Mouse (Mus musculus) frontal cortex, adult 2 months (tissue): ENCODE results near the gene Ptprg. TPM values are rescaled to one million over a fixed set of nuclear protein-coding genes. Genes with fewer than 3 reads are reported as not detected.

ENCODE experiments used
- DNase-seq, 2 experiments: peaks; one replicate each; pipeline ENCODE4 v3.0.0; 2022; ENCODE audit warnings: low spot score in 1 of 2; ENCODE audit errors: extremely low spot score in 1 of 2
- polyA plus RNA-seq: library from polyadenylated mRNA; depleted of rRNA; stranded (reverse); fragments of >200 nt; gene quantifications from 2 replicates; pipeline ENCODE4 v1.2.3, GENCODE M21; 2012

Ptprg gene
- polyA plus RNA-seq, 1 experiment: 37.9 TPM

DNA sequence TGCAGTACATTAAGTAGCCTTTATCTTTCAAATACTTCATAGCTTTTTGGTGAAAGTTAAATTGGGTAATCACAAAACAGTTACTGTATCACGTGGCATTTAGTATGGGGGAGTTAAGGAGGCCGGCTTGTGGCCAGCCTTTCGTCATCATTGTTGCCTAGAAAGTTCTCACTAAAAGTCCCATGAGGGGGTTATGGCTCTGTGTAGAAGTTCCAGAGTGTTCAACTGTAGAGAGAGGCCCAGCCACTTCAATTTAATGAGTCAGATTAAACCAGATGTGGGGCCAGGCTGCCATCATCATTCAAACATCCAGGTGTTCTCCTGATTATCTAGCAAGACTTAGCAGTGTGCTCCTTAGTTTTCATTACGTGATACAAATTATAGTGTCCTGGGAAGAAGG lies 613.9 kb downstream of the Ptprg start:
- no peak for DNase-seq

DNA sequence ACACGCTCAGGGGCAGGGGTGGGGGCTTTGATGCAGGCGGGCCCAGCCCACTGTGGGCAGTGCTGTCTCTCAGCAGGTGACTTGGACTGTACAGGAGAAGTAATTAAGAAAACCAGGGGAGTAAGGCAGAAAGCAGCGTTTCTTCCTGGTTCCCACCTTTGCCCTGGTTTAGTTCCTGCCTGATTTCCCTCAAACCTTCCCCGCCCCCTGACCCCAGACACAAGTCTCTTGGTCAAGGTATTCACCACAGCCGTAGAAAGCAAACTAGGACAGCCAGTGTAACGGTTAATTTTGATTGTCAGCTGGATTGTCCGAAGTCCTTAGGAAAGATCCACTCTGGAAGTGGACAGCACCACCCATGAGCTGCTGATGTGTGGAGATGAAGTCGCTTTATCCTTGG lies 614.3 kb downstream of the Ptprg start:
- no peak for DNase-seq

DNA sequence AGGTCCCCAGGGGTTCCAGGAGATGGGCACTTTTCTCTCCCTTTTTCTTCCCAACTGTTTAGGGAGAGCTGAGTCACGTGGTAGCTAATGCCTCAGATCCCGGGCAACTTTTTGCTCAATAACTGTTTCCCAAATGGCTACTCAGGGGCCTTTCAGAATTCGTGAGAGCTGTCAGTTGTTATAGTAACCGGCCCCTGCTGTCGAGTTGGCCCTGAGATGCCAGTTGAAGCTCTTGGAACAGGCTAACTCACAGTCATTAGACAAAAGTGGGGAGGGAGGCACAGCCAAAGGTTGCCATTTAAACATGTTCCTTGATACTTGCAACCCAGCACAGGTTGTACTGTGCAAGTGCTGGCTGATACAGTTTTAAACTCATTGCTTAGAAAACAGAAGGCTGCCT lies 624.1 kb downstream of the Ptprg start:
- DNase-seq: no peak

DNA sequence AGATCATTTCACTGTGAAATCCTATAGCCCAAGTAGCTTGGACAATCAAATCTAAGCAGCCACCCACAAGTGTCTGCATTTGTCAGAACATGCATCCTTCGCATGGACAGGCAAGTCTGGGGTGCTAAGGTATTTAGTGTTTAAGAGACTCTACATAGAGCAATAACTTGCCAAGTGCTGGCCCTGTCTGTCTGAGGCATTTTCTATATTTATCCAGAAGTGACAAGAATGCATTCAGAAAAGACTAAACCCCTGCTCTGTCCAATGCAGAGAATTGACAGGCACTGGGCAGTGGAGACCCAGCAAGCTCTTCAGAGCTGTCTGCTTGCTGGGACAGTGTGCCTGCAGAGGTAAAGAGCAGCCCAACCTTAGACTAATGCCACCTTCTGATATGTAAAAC lies 625.3 kb downstream of the Ptprg start:
- no peak for DNase-seq

DNA sequence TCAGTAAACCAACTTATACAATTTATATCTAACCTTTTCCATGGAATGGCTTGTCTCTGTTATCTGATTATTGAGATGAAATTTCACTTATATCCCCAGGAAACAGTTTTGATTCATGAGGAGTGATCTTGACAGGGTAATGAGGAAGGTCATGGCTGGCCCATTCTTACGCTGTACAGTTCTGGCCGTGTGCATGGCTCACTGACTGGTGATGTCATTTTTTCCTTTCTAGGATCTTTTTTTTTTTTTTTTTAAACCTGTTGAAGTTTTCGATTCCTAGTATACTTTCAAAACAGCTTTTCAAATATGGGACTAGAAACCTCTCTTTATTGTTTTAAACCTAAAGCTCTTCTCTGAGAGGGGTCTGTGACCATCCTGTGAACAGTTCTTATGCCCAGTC lies 626.8 kb downstream of the Ptprg start:
- DNase-seq: no peak

DNA sequence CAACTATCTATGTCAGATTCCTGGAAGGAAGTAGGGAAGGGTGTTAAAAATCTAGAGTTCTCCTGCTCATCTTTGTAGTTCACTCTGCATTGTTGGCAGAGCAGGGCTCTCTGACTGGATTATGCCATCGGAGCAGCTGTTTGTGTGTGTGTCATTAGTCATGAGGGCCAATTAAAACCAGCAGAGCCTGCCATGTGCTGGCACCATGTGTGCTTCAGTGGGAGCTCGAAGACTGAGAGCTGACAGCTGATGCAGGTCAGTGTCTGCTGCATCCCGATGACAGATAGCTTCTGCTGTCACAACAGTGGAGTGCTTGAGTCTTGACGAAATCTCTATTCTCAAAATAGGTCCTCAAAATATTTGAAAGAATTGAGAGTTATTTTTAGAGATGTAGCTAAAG lies 631.7 kb downstream of the Ptprg start:
- DNase-seq: no peak

DNA sequence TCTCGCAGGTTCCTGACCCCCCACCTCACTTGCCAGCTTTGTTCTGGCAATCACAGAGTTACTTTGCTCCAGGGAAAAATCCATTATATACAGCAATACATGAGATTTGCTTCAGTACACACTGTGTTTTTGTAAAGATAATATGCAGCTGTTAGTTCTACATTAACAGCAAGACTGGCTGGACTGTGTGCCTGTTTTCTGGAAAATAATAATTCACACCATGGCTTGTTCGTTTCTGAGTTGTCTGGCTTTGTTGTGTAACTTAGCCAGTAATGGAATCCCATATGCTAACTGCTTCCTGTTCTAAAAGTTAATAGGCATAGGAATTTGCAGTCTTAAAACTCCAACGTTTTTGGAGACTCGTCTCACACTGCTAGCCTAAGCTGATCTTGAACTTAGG lies 635.0 kb downstream of the Ptprg start:
- no peak for DNase-seq

DNA sequence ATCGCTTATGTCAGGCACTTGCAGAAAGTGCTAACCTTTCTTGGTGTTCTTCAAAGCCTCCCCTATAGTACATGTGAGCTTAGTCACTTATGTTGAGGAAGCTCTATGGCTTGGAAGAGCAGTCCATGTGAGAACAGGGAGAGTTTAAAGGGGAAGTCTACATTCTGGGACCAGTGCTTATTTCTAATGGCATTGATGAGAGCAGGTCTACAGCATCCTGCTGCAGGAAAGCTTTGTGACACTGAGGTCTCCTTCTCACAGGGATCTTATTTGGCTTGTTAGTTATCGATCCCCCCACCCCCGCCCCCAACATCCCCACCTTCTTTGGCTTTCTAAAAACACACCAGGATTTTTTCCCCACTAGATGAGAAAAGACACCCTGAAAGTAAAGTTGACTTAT lies 635.9 kb downstream of the Ptprg start:
- DNase-seq: no peak

DNA sequence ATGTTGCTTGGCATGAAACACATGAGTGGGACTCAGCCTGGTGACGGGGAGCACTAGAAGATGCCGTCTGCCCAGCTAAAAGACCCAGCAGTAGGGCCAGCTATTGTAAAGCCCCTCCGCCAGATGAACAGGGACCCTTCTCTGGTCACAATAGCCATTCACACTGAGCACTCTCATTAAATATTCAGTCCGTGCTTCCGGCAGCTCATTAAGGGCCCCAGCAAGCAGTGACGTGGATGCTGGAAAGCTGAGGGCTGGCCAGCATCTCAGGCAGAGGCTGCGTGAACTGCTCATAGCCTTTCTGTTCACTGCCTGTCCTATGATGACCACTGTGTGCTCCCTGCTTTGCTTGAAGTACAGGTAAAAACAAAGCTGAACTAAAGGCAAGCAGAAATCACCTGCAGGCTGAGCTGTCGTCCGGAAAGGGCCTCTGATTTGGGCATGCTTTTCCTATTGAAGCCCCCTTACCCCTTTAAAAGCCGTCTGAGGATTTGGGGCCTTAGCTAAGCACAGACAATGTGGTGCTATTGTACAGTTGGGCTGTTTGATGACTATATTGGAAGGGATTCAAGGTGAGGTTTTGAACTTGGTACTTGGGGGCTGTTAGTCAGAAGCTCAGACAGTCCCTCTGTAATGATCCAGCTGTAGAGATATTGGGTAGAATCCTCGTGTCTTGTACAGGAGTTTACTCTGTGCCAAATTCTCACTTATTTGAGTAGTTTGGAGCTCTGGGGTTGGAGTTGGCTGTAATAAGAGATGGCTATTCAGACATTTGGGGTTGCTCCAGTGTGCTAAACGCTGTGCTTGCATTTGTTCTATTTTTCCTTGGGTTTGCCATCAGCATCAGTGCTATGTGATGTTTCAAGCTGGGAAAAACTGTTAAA lies 636.6 kb downstream of the Ptprg start:
- DNase-seq: peak in 1 of 2 experiments; percentile 33

DNA sequence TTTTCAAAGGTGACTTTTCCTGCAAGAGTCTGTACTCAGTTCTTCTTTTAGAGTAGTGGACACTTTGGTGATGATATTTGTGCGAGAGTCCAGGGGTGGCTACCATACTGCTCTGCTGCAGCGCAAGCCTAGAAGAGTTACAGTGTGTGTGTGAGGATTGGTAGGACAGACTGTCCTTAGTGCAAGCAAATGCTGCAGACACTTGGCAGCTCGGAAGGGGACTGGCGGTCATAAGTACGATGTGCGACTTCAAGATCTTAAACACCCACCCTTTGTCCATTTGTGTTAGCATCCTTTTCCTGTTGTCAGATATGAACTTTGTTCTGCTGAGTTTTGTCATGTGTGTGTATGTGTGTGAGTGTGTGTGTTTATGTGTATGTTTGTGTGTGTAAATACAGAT lies 637.7 kb downstream of the Ptprg start:
- DNase-seq: no peak

DNA sequence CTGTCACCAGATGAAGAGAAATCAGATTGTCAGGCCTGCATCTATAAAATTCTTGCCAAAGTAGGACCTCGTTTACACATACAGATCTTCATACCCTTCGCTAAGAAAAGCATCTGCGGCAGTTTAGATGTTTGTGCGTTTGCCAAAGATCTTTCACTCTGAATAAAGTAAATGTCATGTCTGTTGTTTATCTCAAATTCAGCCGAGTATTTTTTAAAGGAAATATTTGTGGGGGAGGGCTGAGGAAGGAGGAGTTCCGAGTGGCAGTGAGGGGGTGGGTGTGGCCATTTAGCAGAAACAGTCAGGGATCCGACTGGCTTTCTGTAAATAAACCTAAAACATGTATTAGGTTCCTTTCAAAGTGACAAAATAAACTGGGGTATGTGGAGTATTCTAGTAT lies 645.4 kb downstream of the Ptprg start:
- no peak for DNase-seq

DNA sequence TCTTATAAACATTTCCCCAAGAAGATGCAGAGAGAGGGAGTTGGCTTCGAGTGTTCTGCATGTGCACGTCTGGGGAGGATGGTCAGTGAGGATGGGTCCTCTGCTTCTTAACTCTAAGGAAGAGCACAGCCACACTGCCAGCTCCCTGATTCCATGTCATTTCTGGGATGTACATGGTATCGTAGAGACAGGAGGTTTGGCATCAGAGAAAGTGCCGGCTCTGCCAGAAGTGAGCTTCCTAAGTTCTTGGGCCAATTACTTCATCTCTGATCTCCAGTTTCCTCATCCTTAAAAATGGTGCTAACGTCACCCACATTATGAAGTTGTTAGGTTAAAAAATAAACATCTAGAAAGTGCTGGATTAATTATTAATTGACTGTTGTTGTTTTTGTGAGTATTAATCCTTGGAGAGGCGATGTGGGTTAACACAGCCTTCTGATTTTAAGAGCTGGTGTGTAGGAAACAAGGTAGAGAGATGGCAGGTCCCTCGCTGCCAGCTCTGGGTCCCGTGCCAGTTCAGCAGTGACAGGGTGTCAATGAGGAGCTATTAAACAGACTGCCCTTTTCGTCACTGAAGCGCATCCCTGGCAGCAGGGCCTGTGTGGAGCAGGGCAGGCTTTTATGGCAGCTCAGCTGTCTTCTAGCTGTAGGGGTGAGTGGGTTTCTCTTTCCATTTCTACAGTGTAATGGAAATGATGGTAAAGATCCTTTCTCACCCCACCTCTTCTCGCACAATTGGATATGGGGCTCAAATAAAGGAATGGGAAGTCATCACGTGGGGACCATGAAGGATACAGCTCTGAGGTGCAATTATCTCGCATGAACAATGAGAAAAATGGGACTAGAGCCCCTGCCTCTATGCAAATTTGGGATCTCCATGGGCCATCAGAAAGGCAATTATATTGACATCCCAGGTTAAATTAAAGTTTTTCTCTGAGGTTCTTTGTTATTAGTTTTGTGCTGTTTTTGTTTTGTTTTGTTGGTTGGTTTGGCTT lies 646.9 kb downstream of the Ptprg start:
- no peak for DNase-seq

DNA sequence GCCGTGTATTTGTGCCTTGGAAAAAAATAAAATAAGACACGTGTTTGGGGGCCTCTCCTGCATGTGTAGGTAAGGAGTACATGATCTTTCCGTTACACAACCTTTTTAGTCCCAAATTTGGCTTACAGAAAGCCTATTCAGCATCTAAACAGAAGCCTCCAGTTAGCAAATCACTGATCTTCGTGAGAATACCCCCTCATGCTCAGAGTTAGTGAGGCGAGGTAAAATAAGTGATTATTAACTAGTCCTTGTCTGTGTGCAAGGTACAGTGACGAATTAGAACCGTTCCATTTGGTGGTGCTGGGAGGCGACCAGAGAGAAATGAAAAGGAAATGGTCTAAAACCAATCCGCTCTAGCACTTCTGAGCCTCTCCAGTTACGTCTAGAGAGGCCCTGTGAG lies 648.9 kb downstream of the Ptprg start:
- DNase-seq: no peak

DNA sequence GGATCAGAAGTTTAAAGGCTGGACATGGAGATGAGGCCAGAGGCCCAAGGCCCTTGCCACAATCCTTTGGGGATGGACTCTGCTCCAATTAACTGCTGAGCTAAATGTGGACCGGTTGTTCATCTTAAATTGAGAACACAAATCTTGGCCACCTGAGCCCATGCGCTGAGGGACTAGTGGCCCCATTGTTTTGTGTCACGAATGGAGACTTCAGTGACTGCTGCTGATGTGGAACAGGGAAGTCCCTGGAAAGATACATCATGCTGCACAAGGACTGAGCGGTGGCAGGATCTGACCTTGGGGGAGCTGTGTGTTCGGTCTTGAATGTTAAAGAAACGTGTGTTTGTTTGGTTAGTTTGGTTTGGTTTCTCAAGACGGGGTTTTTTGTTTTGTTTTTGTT lies 649.7 kb downstream of the Ptprg start:
- no peak for DNase-seq

DNA sequence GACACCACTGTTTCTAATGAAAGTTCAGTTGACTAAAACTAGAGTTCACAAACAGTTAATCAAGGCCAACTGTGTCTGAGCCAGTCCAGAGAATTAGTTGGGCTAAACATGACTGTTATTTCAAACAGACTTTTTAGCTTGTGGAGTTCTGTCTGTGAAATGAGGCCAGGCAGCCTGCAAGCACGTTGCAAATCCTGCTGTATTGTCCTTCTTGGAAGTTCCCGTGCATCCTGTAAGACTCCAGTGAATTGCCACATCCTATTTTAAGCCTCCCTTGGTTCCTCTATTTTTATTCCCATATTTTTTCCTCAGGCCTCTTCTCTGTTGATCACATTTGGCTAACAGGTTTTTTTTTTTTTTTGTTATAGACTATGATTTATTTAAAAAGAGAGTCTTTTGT lies 652.8 kb downstream of the Ptprg start:
- peak; percentile 27 to 34 for DNase-seq

DNA sequence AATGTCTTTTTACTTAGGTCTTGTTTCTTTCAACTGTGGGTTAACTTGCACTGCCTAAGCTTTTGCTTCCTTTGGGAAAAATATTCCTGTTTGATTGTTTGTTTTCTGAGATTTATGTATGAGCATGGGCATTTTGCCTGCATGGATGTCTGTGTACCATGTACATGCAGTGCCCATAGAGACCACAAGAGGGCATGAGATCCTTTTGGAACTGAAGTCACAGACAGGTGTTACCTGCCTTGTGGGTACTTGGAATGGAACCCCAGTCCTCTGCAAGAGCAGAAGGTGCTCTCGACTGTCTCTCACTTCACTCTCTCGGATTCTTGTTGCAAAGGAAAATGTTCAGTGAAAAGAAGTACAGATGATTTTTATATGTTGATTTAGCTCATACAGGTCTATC lies 655.2 kb downstream of the Ptprg start:
- DNase-seq: peak in 1 of 2 experiments; percentile 38

DNA sequence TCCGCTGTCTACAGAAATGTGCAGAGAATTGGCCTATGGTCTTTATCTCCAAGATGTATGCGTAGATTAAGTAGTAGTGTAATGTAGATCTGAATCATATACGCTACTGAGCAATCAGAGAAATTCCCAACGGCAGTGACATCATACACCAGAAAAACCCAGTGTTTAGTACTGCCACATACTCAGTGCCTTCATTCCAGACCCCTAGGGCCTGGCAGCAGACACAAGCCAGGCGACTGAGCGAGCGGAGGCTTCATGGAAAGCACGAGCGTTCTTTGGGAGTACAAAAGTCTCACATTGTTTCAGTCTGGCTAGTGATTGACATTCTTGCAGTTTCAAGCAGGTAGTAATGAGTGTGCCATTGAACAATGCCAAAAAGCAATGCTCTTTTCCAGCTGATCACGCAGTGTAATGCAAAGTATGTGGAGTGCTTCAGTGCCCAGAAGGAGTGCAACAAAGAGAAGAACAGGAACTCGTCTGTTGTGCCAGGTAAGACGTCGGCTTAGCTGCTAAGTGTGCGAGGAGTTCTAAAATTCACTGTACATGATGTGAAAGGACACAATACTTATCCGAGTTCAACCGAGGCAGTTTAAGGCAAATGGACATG lies 665.3 kb downstream of the Ptprg start:
- no peak for DNase-seq

DNA sequence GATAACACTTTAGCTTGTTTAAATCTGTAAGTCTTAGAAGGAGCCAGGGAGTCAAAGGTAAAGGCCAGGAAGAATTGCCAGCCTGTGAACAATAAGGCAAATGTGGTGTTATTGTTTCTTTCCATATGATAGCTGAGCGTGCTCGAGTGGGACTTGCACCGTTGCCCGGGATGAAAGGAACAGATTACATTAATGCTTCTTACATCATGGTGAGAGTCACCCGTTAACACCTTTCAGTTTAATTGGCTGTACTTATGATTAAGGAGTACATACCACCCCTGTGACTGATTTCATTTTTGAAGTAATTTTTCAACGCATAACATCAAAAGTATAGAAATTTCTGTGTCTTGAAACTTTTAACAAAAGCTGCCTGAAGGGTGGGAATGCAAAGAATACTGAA lies 666.5 kb downstream of the Ptprg start:
- no peak for DNase-seq

DNA sequence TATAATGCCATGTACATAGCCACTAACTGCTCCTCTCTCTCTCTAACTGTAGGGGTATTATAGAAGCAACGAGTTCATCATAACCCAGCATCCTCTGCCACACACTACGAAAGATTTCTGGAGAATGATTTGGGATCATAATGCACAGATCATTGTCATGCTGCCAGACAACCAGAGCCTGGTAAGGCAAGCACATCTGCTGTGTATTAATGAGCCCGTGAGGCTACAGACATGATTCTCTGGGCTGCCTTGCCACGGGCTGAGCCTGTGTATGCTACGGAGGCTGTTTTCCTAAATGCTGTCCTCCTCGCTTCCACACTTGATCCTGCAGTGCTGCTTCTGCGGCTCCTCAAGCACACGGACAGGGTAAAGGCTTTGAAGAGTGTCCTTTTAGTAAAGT lies 667.2 kb downstream of the Ptprg start:
- no peak for DNase-seq

DNA sequence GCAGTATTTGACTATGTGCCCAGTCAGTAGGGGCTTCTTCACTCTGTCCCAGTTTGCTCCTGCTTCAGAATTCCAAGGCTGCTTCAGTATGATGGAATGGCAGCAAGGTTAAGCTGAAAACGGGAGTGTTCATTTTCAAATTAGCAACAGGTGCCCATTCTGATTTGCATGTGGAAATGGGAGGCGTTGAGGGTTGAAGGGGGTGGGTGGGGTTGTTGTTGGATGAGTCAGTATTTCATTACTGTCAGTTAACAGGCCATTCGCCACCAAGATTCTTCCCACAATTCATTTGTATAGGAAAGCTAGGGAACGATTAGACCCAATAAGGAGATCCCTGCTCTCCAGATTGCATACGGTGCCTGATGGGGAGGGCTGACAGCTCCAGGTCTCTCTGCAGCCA lies 668.2 kb downstream of the Ptprg start:
- no peak for DNase-seq

DNA sequence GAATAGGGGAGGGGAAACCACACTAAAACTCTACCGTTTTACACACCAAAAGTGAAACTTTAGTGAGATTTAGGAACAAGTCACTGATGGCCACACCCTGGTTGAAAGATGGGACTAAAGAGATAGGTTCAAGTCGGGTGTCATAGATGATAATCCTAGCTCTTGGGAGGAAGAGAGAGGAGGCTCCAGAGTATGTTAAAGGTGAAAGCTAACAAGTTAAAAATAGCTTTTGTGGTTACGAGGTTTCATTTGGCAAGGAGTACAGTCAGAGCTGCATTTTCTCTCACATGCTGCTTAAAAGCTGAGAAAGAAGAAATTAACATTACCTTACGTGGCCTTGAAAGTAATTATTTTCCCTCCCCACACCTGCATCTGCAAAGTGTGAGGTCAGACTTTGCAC lies 690.4 kb downstream of the Ptprg start:
- no peak for DNase-seq
